Mouse (Mus musculus) limb, embryonic 15.5 days (tissue): ENCODE results near the gene Ppp1cb. TPM values are rescaled to one million over a fixed set of nuclear protein-coding genes. Genes with fewer than 3 reads are reported as not detected.

Experiments
- ATAC-seq: fragments of 200-750 bp; cut with Nextera tagmentation; 2 replicates; pipeline ENCODE4 v1.8.0; 2017; ENCODE audit warnings: low read depth, moderate TSS enrichment; ENCODE audit not compliant: insufficient number of reproducible peaks, low FRiP score, low TSS enrichment
- H3K27ac ChIP-seq: fragments of 300-500 bp; sonication (generic); 2 replicates; pipeline ENCODE4 v1.5.1; 2015; ENCODE audit warnings: moderate library complexity, mild to moderate bottlenecking, inconsistent platforms
- H3K27me3 ChIP-seq: fragments of 300-500 bp; sonication (generic); 2 replicates; pipeline ENCODE4 v1.6.1; 2015; ENCODE audit warnings: inconsistent platforms
- H3K36me3 ChIP-seq: fragments of 300-500 bp; sonication (generic); 2 replicates; pipeline ENCODE4 v1.6.1; 2015; ENCODE audit warnings: inconsistent platforms
- H3K4me1 ChIP-seq: fragments of 300-500 bp; sonication (generic); 2 replicates; pipeline ENCODE4 v1.6.1; 2015; ENCODE audit warnings: inconsistent platforms
- H3K4me2 ChIP-seq: fragments of 300-500 bp; sonication (generic); 2 replicates; pipeline ENCODE4 v1.6.1; 2015; ENCODE audit warnings: mild to moderate bottlenecking, inconsistent platforms
- H3K4me3 ChIP-seq: fragments of 300-500 bp; sonication (generic); 2 replicates; pipeline ENCODE4 v1.5.1; 2015; ENCODE audit warnings: mild to moderate bottlenecking, inconsistent platforms
- H3K9ac ChIP-seq: fragments of 300-500 bp; sonication (generic); 2 replicates; pipeline ENCODE4 v1.6.1; 2015; ENCODE audit warnings: inconsistent platforms
- H3K9me3 ChIP-seq: fragments of 300-500 bp; sonication (generic); 2 replicates; pipeline ENCODE4 v1.6.1; 2016; ENCODE audit warnings: inconsistent platforms
- WGBS: fragments of 180-500 bp; shearing (Covaris S2); methylation state at CpG from one replicate; pipeline ENCODE4 v1.1.7; 2015; 5-methylcytosine and 5-hydroxymethylcytosine counted together
- polyA plus RNA-seq: library from polyadenylated mRNA; unstranded; fragments of >200 nt; fragmentation: Nextera tagmentation; extraction: Ambion mirVana; gene quantifications from 2 replicates; pipeline ENCODE4 v1.2.1, GENCODE M21; 2015

Ppp1cb gene
- 183 and 188 TPM in 2 replicates for polyA plus RNA-seq

- peak within 1 kb of the TSS; percentile 51 for H3K4me2 ChIP-seq
- no peaks in the 10 kb centered on the region for H3K9me3 ChIP-seq
- peak within 1 kb of the TSS; percentile 91 for H3K9ac ChIP-seq
- H3K4me3 ChIP-seq, result peak within 1 kb of the TSS; percentile 66
- under 1% methylated on average over 32 of the region's 54 CpGs for WGBS
- peak within 1 kb of the TSS; percentile 98 for H3K27ac ChIP-seq
- ATAC-seq, result peak; percentile 99
- peaks cover 3% of the 10 kb centered on the region; the same call in 1 of the 2 replicates for H3K4me1 ChIP-seq
- H3K27me3 ChIP-seq, result no peaks in the 10 kb centered on the region
- no peaks in the 10 kb centered on the region for H3K36me3 ChIP-seq
These were observed at the start of gene Ppp1cb for GRCm38 (mm10) chr5:32458408-32459143. Gene Ppp1cb (plus strand): TSS chr5:32458843.

GRCm38 (mm10) chr5:32409747-32410146 lies 48.9 kb upstream of the Ppp1cb start:
- Histone ChIP-seq H3K27ac (no peak overlapping the region), H3K9me3 (no peaks in the 10 kb centered on the region), H3K36me3 (no peaks in the 10 kb centered on the region), H3K4me3 (no peak overlapping the region), H3K9ac (no peak overlapping the region), H3K4me1 (peaks cover 32% of the 10 kb centered on the region), H3K4me2 (no peak overlapping the region), H3K27me3 (no peaks in the 10 kb centered on the region)
- no peak for ATAC-seq
- 87% methylated on average over 2 of the region's 2 CpGs for WGBS

- H3K27ac ChIP-seq, result no peak overlapping the region
- 55% methylated on average over 3 of the region's 3 CpGs for WGBS
- no peak for ATAC-seq
These were observed 47.5 kb upstream of the Ppp1cb start for GRCm38 (mm10) chr5:32410954-32411688.

GRCm38 (mm10) chr5:32412186-32412950 lies 46.3 kb upstream of the Ppp1cb start:
- no peak overlapping the region for H3K9ac ChIP-seq
- H3K27ac ChIP-seq, result peak overlapping the region; percentile 67
- 0% methylated on average over 1 of the region's 1 CpGs for WGBS
- H3K27me3 ChIP-seq, result no peaks in the 10 kb centered on the region
- peak; percentile 61 for ATAC-seq
- no peaks in the 10 kb centered on the region for H3K36me3 ChIP-seq
- H3K4me3 ChIP-seq, result no peak overlapping the region
- H3K4me1 ChIP-seq, result peaks cover 33% of the 10 kb centered on the region
- H3K4me2 ChIP-seq, result no peak overlapping the region
- H3K9me3 ChIP-seq, result no peaks in the 10 kb centered on the region

More at GRCm38 (mm10) chr5:32410954-32411688, 47.5 kb upstream of the Ppp1cb start:
- Histone ChIP-seq H3K4me1 (peaks cover 30% of the 10 kb centered on the region), H3K9ac (no peak overlapping the region), H3K4me3 (no peak overlapping the region), H3K36me3 (no peaks in the 10 kb centered on the region), H3K27me3 (no peaks in the 10 kb centered on the region), H3K4me2 (no peak overlapping the region), H3K9me3 (no peaks in the 10 kb centered on the region)

GRCm38 (mm10) chr5:32413083-32413482 lies 45.6 kb upstream of the Ppp1cb start:
- WGBS, result 23% methylated on average over 2 of the region's 2 CpGs
- no peaks in the 10 kb centered on the region for H3K27me3 ChIP-seq
- no peak overlapping the region for H3K9ac ChIP-seq
- no peaks in the 10 kb centered on the region for H3K36me3 ChIP-seq
- no peaks in the 10 kb centered on the region for H3K9me3 ChIP-seq
- H3K4me1 ChIP-seq, result peaks cover 33% of the 10 kb centered on the region
- peak overlapping the region; percentile 67 for H3K27ac ChIP-seq
- H3K4me2 ChIP-seq, result no peak overlapping the region
- no peak overlapping the region for H3K4me3 ChIP-seq
- ATAC-seq, result peak; percentile 53; the same call in 1 of the 2 replicates

- Histone ChIP-seq H3K27ac (peak overlapping the region; percentile 67), H3K4me1 (peaks cover 33% of the 10 kb centered on the region), H3K27me3 (no peaks in the 10 kb centered on the region), H3K4me3 (no peak overlapping the region), H3K36me3 (no peaks in the 10 kb centered on the region), H3K4me2 (no peak overlapping the region), H3K9me3 (no peaks in the 10 kb centered on the region), H3K9ac (no peak overlapping the region)
- WGBS, result 37% methylated on average over 2 of the region's 2 CpGs
- ATAC-seq, result no peak
These were observed 45.1 kb upstream of the Ppp1cb start for GRCm38 (mm10) chr5:32413569-32413968.

- Histone ChIP-seq H3K4me3 (no peak overlapping the region), H3K4me1 (peaks cover 33% of the 10 kb centered on the region), H3K36me3 (no peaks in the 10 kb centered on the region), H3K4me2 (no peak overlapping the region), H3K27ac (peak overlapping the region; percentile 40; the same call in 1 of the 2 replicates), H3K9ac (no peak overlapping the region), H3K9me3 (no peaks in the 10 kb centered on the region), H3K27me3 (no peaks in the 10 kb centered on the region)
- ATAC-seq, result no peak
- WGBS, result 48% methylated on average over 5 of the region's 5 CpGs
These were observed 44.1 kb upstream of the Ppp1cb start for GRCm38 (mm10) chr5:32414461-32414985.

GRCm38 (mm10) chr5:32415554-32415953 lies 43.1 kb upstream of the Ppp1cb start:
- H3K4me1 ChIP-seq, result peaks cover 33% of the 10 kb centered on the region
- ATAC-seq, result no peak
- no peaks in the 10 kb centered on the region for H3K36me3 ChIP-seq
- no peak overlapping the region for H3K4me3 ChIP-seq
- no peak overlapping the region for H3K9ac ChIP-seq
- H3K27ac ChIP-seq, result no peak overlapping the region
- 87% methylated on average over 6 of the region's 6 CpGs for WGBS
- no peaks in the 10 kb centered on the region for H3K27me3 ChIP-seq
- no peak overlapping the region for H3K4me2 ChIP-seq
- no peaks in the 10 kb centered on the region for H3K9me3 ChIP-seq

- Histone ChIP-seq H3K4me2 (no peak overlapping the region), H3K27ac (no peak overlapping the region), H3K4me3 (no peak overlapping the region), H3K27me3 (no peaks in the 10 kb centered on the region), H3K4me1 (peaks cover 33% of the 10 kb centered on the region), H3K9ac (no peak overlapping the region), H3K9me3 (no peaks in the 10 kb centered on the region), H3K36me3 (no peaks in the 10 kb centered on the region)
- 36% methylated on average over 4 of the region's 4 CpGs for WGBS
- ATAC-seq, result peak; percentile 58; the same call in 1 of the 2 replicates
These were observed 41.8 kb upstream of the Ppp1cb start for GRCm38 (mm10) chr5:32416881-32417280.

- 39% methylated on average over 15 of the region's 15 CpGs for WGBS
- Histone ChIP-seq H3K4me3 (no peak overlapping the region), H3K4me1 (0 out of 2 replicates have a peak, but pooled peaks cover 8% of the 10 kb centered on the region), H3K27ac (no peak overlapping the region), H3K4me2 (no peak overlapping the region), H3K27me3 (no peaks in the 10 kb centered on the region), H3K36me3 (no peaks in the 10 kb centered on the region), H3K9me3 (no peaks in the 10 kb centered on the region), H3K9ac (no peak overlapping the region)
- no peak for ATAC-seq
These were observed 36.5 kb upstream of the Ppp1cb start for GRCm38 (mm10) chr5:32422081-32422589.

- WGBS, result 52% methylated on average over 11 of the region's 11 CpGs
These were observed 35.1 kb upstream of the Ppp1cb start for GRCm38 (mm10) chr5:32423339-32424046.

More at GRCm38 (mm10) chr5:32423339-32424046, 35.1 kb upstream of the Ppp1cb start:
- Histone ChIP-seq H3K4me2 (no peak overlapping the region), H3K4me1 (0 out of 2 replicates have a peak, but pooled peaks cover 8% of the 10 kb centered on the region), H3K9ac (no peak overlapping the region), H3K27me3 (no peaks in the 10 kb centered on the region), H3K9me3 (no peaks in the 10 kb centered on the region), H3K36me3 (no peaks in the 10 kb centered on the region), H3K4me3 (no peak overlapping the region), H3K27ac (no peak overlapping the region)
- no peak for ATAC-seq
